Mouse (Mus musculus) cortical plate, adult 2 months (tissue): Measurements from ENCODE around the gene Abcc3.

Source experiments
- CTCF ChIP-seq: fragments of 200-500 bp; IDR thresholded peaks from 2 replicates; pipeline ENCODE4 v1.5.1; 2011; ENCODE audit warnings: mild to moderate bottlenecking, control low read depth, low read length; ENCODE audit not compliant: insufficient read depth; ENCODE audit errors: extremely low read depth
- POLR2A ChIP-seq: fragments of 200-500 bp; IDR thresholded peaks from 2 replicates; pipeline ENCODE4 v1.6.1; 2011; ENCODE audit warnings: mild to moderate bottlenecking, low read length, control low read depth; ENCODE audit not compliant: insufficient read depth; ENCODE audit errors: extremely low read depth

DNA sequence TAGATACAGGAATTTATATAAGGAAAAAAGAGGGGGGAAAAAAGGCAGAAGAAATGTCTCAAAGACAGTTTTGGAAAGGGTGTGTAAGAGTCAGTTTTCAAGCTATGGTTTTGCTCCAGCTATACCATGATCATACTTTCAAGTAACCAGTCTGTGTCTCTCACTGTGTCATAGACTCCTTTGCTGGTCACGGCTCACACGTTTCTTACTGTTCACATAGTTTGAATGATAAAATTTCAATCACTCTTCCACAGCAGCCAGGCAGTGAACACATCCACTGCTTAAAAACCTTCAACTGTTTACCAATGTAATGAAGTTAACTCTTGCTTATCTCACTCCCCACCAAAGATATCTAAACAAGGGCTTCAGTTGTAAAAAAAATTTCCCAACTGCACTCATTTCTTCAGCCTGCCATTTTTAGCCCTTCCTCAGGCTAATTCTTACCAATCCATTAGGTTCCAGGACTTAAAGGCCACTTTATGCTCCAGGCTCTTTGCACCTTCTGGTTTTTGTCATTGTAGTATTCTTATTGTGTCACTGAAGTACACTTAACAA is 78.6 kb downstream of the Abcc3 start:
- TF ChIP-seq POLR2A = no peak
- no peak for TF ChIP-seq CTCF
